Mouse (Mus musculus) kidney, adult 2 months (tissue): ENCODE data around the gene Eps15l1.

Source experiments
- CTCF ChIP-seq: fragments of 200-500 bp; conservative IDR thresholded peaks from 2 replicates; pipeline ENCODE4 v1.5.1; 2011; ENCODE audit warnings: low read depth, mild to moderate bottlenecking, control low read depth, low read length, moderate library complexity, mixed read lengths; ENCODE audit not compliant: insufficient read depth, insufficient read length
- POLR2A ChIP-seq: fragments of 200-500 bp; IDR thresholded peaks from one replicate; pipeline ENCODE4 v1.6.1; 2011; ENCODE audit warnings: low read depth, low read length, control low read depth

DNA sequence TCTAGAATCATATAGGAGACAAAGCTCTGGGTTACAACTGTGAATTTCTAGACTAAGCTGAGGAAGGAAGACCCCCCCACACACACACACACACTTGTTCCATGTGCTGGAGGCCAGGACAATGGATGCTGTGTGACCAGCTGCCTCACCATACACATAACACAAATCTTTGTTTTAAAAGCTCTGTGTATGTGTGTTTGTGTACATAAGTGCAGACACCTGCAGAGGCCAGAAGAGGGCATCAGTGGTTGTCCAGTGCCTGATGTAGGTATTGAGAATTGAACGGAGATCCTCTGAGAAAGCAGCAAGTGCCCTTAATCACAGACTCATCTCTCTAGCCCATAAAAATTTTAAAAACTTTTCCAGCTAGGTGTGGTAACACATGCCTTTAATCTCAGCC, 1.7 kb upstream of the Eps15l1 start:
- peak; percentile 50 for TF ChIP-seq CTCF
- no peak for TF ChIP-seq POLR2A
